23 mouse cellular contexts compared by ENCODE assay signal in the genomic region with DNA sequence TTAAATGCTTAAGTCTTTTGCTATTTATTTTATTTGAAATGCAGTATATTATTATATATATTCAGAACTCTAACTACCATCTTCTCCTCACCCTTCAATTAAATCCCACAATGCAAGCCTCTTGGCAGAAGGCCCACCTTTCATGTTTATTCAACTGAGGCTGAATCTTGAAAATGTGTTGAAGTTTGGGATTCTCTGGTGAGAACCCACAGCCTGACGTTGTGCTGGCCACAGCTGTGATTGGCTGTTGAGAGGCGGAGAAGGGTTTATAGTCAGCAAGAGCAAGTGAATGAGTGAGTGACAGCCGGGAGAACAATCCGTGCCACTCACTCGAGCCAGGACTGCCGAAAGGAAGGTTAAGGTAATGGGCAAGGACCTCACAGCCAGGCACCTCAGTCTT. TPM values are rescaled to one million over a fixed set of nuclear protein-coding genes. Genes with fewer than 3 reads are reported as not detected.
DNase-seq lines count a peak whose midpoint lies in the region; ATAC-seq and TF ChIP-seq lines count a peak whose summit lies in the region.
"Had no signal": no experiment of that assay in that cellular context is flagged by ENCODE, and none has a peak within 500 bp of the region (broad histone marks: within the 10 kb centered on the region; RNA-seq: fewer than 3 reads in every experiment).

A gene (plus strand): TSS at position 178 of the 400 bp plus-strand sequence.

- no peak within 1 kb of the TSS for H3K27ac ChIP-seq in embryonic facial prominence, embryonic 13.5 days
- H3K27ac ChIP-seq in embryonic facial prominence, embryonic 10.5 days (replicated peaks), result no peak within 1 kb of the TSS
- H3K27ac ChIP-seq in lung, embryonic 16.5 days (ENCODE audit: low read length), result no peak within 1 kb of the TSS
- no peak within 1 kb of the TSS for H3K27ac ChIP-seq in lung, postnatal 0 days (ENCODE audit: low read length)
- H3K27ac ChIP-seq in embryonic facial prominence, embryonic 14.5 days (replicated peaks; ENCODE audit: low read depth, low read length), result no peak within 1 kb of the TSS
- H3K27ac ChIP-seq: heart, embryonic 15.5 days; hindbrain, postnatal 0 days; neural tube, embryonic 13.5 days had no signal

- TF ChIP-seq CTCF in lung, postnatal 0 days (IDR thresholded peaks at IDR 0.05), result no peak

- no peak for DNase-seq in embryonic facial prominence, embryonic 10.5 days (ENCODE audit: low spot score)
- no peak for DNase-seq in lung, postnatal 0 days (ENCODE audit: low spot score)
- peak; percentile 1 for DNase-seq in Muller cell, postnatal 12 days (ENCODE audit: inconsistent ontology term)
- peak; percentile 76 for DNase-seq in embryonic facial prominence, embryonic 14.5 days (ENCODE audit: low spot score)
- no peak for DNase-seq in heart, adult 8-10 months (ENCODE audit: low spot score)
- DNase-seq in embryo, embryonic 10.5 days (ENCODE audit: low spot score), result no peak
- DNase-seq: adrenal gland, postnatal 25 days; cerebellum, adult 8-10 months; embryo, embryonic 11 days; gastrocnemius, postnatal 10 days; heart, adult 18-20 months; kidney, adult 11 months; liver; liver, postnatal 0 days had no signal

- H3K9ac ChIP-seq in embryonic facial prominence, embryonic 13.5 days, result no peak within 1 kb of the TSS
- H3K9ac ChIP-seq in lung, embryonic 16.5 days (ENCODE audit: low read length), result no peak within 1 kb of the TSS
- H3K9ac ChIP-seq in lung, postnatal 0 days (replicated peaks; ENCODE audit: low read depth), result no peak within 1 kb of the TSS
- H3K9ac ChIP-seq in embryonic facial prominence, embryonic 14.5 days (ENCODE audit: low read depth, low read length), result no peak within 1 kb of the TSS
- H3K9ac ChIP-seq: heart, embryonic 15.5 days; liver, postnatal 0 days; neural tube, embryonic 13.5 days had no signal

- no peaks in the 10 kb centered on the region for H3K27me3 ChIP-seq in embryonic facial prominence, embryonic 13.5 days
- H3K27me3 ChIP-seq in embryonic facial prominence, embryonic 10.5 days (replicated peaks; ENCODE audit: low read depth, poor library complexity, severe bottlenecking), result no peaks in the 10 kb centered on the region
- H3K27me3 ChIP-seq in lung, embryonic 16.5 days (ENCODE audit: control insufficient read depth, insufficient read depth, low read depth, low read length), result no peaks in the 10 kb centered on the region
- H3K27me3 ChIP-seq in lung, postnatal 0 days (replicated peaks; ENCODE audit: insufficient read depth, low read length), result no peaks in the 10 kb centered on the region
- H3K27me3 ChIP-seq in embryonic facial prominence, embryonic 14.5 days (replicated peaks; ENCODE audit: control insufficient read depth, insufficient read depth, low read length), result no peaks in the 10 kb centered on the region
- H3K27me3 ChIP-seq: heart, embryonic 15.5 days; neural tube, embryonic 13.5 days had no signal

- no peak for ATAC-seq in embryonic facial prominence, embryonic 13.5 days (ENCODE audit: insufficient number of reproducible peaks, insufficient read depth, low FRiP score, low TSS enrichment, low read depth)
- no peak for ATAC-seq in lung, embryonic 16.5 days (ENCODE audit: low read depth)
- no peak for ATAC-seq in lung, postnatal 0 days
- ATAC-seq in embryonic facial prominence, embryonic 14.5 days (ENCODE audit: low read depth), result peak; percentile 41; the same call in 1 of the 2 replicates
- ATAC-seq: CD4-positive, CD25-positive, alpha-beta regulatory T cell, adult 4 months; hindbrain, postnatal 0 days; liver, postnatal 0 days had no signal

- H3K4me3 ChIP-seq in embryonic facial prominence, embryonic 13.5 days, result 0 out of 2 replicates have a peak within 1 kb of the TSS, but pooled peaks have one; percentile 2
- no peak within 1 kb of the TSS for H3K4me3 ChIP-seq in embryonic facial prominence, embryonic 10.5 days
- no peak within 1 kb of the TSS for H3K4me3 ChIP-seq in lung, embryonic 16.5 days (ENCODE audit: low read length)
- H3K4me3 ChIP-seq in lung, postnatal 0 days (ENCODE audit: low read depth, low read length), result no peak within 1 kb of the TSS
- no peak within 1 kb of the TSS for H3K4me3 ChIP-seq in embryonic facial prominence, embryonic 14.5 days (ENCODE audit: low read depth, low read length)
- H3K4me3 ChIP-seq: heart, embryonic 15.5 days; neural tube, embryonic 13.5 days had no signal

- H3K36me3 ChIP-seq in embryonic facial prominence, embryonic 13.5 days, result no peaks in the 10 kb centered on the region
- no peaks in the 10 kb centered on the region for H3K36me3 ChIP-seq in embryonic facial prominence, embryonic 10.5 days (replicated peaks)
- H3K36me3 ChIP-seq in lung, embryonic 16.5 days (ENCODE audit: control insufficient read depth, insufficient read depth, low read length), result no peaks in the 10 kb centered on the region
- H3K36me3 ChIP-seq in lung, postnatal 0 days (ENCODE audit: insufficient read depth, low read length), result no peaks in the 10 kb centered on the region
- no peaks in the 10 kb centered on the region for H3K36me3 ChIP-seq in embryonic facial prominence, embryonic 14.5 days (ENCODE audit: control insufficient read depth, insufficient read depth, low read length)
- H3K36me3 ChIP-seq: heart, embryonic 15.5 days; neural tube, embryonic 13.5 days had no signal

- H3K4me2 ChIP-seq in embryonic facial prominence, embryonic 13.5 days, result no peak within 1 kb of the TSS
- no peak within 1 kb of the TSS for H3K4me2 ChIP-seq in lung, embryonic 16.5 days (ENCODE audit: low read depth, low read length)
- no peak within 1 kb of the TSS for H3K4me2 ChIP-seq in lung, postnatal 0 days (replicated peaks; ENCODE audit: low read depth, low read length)
- H3K4me2 ChIP-seq in embryonic facial prominence, embryonic 14.5 days (ENCODE audit: low read depth, low read length), result no peak within 1 kb of the TSS
- H3K4me2 ChIP-seq: heart, embryonic 15.5 days; midbrain, embryonic 11.5 days; neural tube, embryonic 13.5 days had no signal

- H3K4me1 ChIP-seq in embryonic facial prominence, embryonic 13.5 days, result peaks cover 10% of the 10 kb centered on the region
- peaks cover 5% of the 10 kb centered on the region for H3K4me1 ChIP-seq in embryonic facial prominence, embryonic 10.5 days
- no peaks in the 10 kb centered on the region for H3K4me1 ChIP-seq in lung, embryonic 16.5 days (replicated peaks; ENCODE audit: control insufficient read depth, insufficient read depth, low read length)
- H3K4me1 ChIP-seq in lung, postnatal 0 days (ENCODE audit: insufficient read depth, low read depth, low read length), result no peaks in the 10 kb centered on the region
- H3K4me1 ChIP-seq in embryonic facial prominence, embryonic 14.5 days (ENCODE audit: control insufficient read depth, insufficient read depth, low read length), result 0 out of 2 replicates have a peak, but pooled peaks cover 4% of the 10 kb centered on the region
- H3K4me1 ChIP-seq: heart, embryonic 15.5 days; neural tube, embryonic 13.5 days had no signal

- no peak for TF ChIP-seq EP300 in lung, postnatal 0 days (IDR thresholded peaks at IDR 0.05)

- WGBS in embryonic facial prominence, embryonic 13.5 days, result 53% methylated on average over 6 of the region's 6 CpGs
- WGBS in embryonic facial prominence, embryonic 10.5 days, result 65% methylated on average over 6 of the region's 6 CpGs
- WGBS in lung, embryonic 16.5 days, result 41% methylated on average over 6 of the region's 6 CpGs
- WGBS in lung, postnatal 0 days, result 49% methylated on average over 6 of the region's 6 CpGs
- WGBS in embryonic facial prominence, embryonic 14.5 days, result 56% methylated on average over 6 of the region's 6 CpGs

- no peaks in the 10 kb centered on the region for H3K9me3 ChIP-seq in embryonic facial prominence, embryonic 13.5 days
- no peaks in the 10 kb centered on the region for H3K9me3 ChIP-seq in embryonic facial prominence, embryonic 10.5 days
- no peaks in the 10 kb centered on the region for H3K9me3 ChIP-seq in lung, embryonic 16.5 days (ENCODE audit: control insufficient read depth, low read length)
- H3K9me3 ChIP-seq in lung, postnatal 0 days (ENCODE audit: low read length), result no peaks in the 10 kb centered on the region
- H3K9me3 ChIP-seq in embryonic facial prominence, embryonic 14.5 days (ENCODE audit: control insufficient read depth, low read length), result no peaks in the 10 kb centered on the region
- H3K9me3 ChIP-seq: heart, embryonic 15.5 days; neural tube, embryonic 13.5 days had no signal

RNA-seq across cellular contexts. Expression of the gene that starts here (rescaled TPM):
- 239 and 390 TPM in 2 replicates for polyA plus RNA-seq in embryonic facial prominence, embryonic 13.5 days (2015; fragmentation: Nextera tagmentation; extraction: Ambion mirVana)
- polyA plus RNA-seq in embryonic facial prominence, embryonic 10.5 days (2016; fragmentation: Nextera tagmentation; extraction: Ambion mirVana), result 0.20 and 0.28 TPM in 2 replicates
- 11.6 and 57.6 TPM in 2 replicates for polyA plus RNA-seq in lung, embryonic 16.5 days (2015; fragmentation: Nextera tagmentation; extraction: Ambion mirVana)
- 0.37 and 1.2 TPM in 2 replicates for polyA plus RNA-seq in lung, postnatal 0 days (2015; fragmentation: Nextera tagmentation; extraction: Ambion mirVana)
- polyA plus RNA-seq in embryonic facial prominence, embryonic 14.5 days (2014; fragmentation: Nextera tagmentation; extraction: Ambion mirVana), result 688 and 1,076 TPM in 2 replicates
- total RNA-seq in heart, adult 8-10 months (2022), result not detected
- total RNA-seq: adrenal gland, postnatal 25 days; ES-E14; heart, adult 18-20 months had no signal
- polyA plus RNA-seq: CD4-positive, CD25-positive, alpha-beta regulatory T cell, adult 4 months; liver, postnatal 0 days; midbrain, embryonic 11.5 days; small intestine, adult 2 months had no signal

Comparison
In these comparisons a context has a peak if more than half of its experiments do, and no peak if none do; other contexts are left out.
1. DNase-seq: peak in Muller cell, postnatal 12 days (single experiment) and embryonic facial prominence, embryonic 14.5 days (single experiment); none in embryonic facial prominence, embryonic 10.5 days (single experiment), lung, postnatal 0 days (single experiment), heart, adult 8-10 months (single experiment) and embryo, embryonic 10.5 days (single experiment).